Mouse (Mus musculus): ENCODE measurements around the gene Armc10. TPM values are rescaled to one million over a fixed set of nuclear protein-coding genes. Genes with fewer than 3 reads are reported as not detected.

Gene Armc10
- polyA plus RNA-seq, 1 experiment from 2014 or later, result 66.8 TPM

GRCm38 (mm10) chr5:21673742-21674141 is 28.1 kb downstream of the Armc10 start:
- H3K4me1 ChIP-seq (replicated peaks), result no peaks in the 10 kb centered on the region
- no peaks in the 10 kb centered on the region for H3K27me3 ChIP-seq (ENCODE audit: insufficient read depth, poor library complexity, severe bottlenecking)
- H3K36me3 ChIP-seq, result peaks cover 57% of the 10 kb centered on the region
- 0 out of 2 replicates have a peak, but pooled peaks cover 2% of the 10 kb centered on the region for H3K9me3 ChIP-seq
- no peak overlapping the region for H3K4me3 ChIP-seq
- no peak for DNase-seq (ENCODE audit: low spot score)
- 88% methylated on average over 9 of the region's 9 CpGs for WGBS
- no peak overlapping the region for H3K27ac ChIP-seq

GRCm38 (mm10) chr5:21675019-21675418 is 29.4 kb downstream of the Armc10 start:
- no peak for DNase-seq (ENCODE audit: low spot score)
- 0 out of 2 replicates have a peak, but pooled peaks cover 2% of the 10 kb centered on the region for H3K9me3 ChIP-seq
- H3K4me1 ChIP-seq (replicated peaks), result no peaks in the 10 kb centered on the region
- 91% methylated on average over 12 of the region's 12 CpGs for WGBS
- no peak overlapping the region for H3K4me3 ChIP-seq
- peaks cover 55% of the 10 kb centered on the region for H3K36me3 ChIP-seq
- no peak overlapping the region for H3K27ac ChIP-seq
- H3K27me3 ChIP-seq (ENCODE audit: insufficient read depth, poor library complexity, severe bottlenecking), result no peaks in the 10 kb centered on the region

GRCm38 (mm10) chr5:21675494-21675893 is 29.9 kb downstream of the Armc10 start:
- Histone ChIP-seq H3K9me3 (0 out of 2 replicates have a peak, but pooled peaks cover 2% of the 10 kb centered on the region), H3K4me1 (replicated peaks) (no peaks in the 10 kb centered on the region), H3K4me3 (no peak overlapping the region), H3K27ac (no peak overlapping the region), H3K27me3 (ENCODE audit: insufficient read depth, poor library complexity, severe bottlenecking) (no peaks in the 10 kb centered on the region), H3K36me3 (peaks cover 52% of the 10 kb centered on the region)
- WGBS, result 96% methylated on average over 23 of the region's 23 CpGs
- DNase-seq (ENCODE audit: low spot score), result no peak

GRCm38 (mm10) chr5:21677939-21678338 is 32.3 kb downstream of the Armc10 start:
- Histone ChIP-seq H3K27me3 (ENCODE audit: insufficient read depth, poor library complexity, severe bottlenecking) (no peaks in the 10 kb centered on the region), H3K36me3 (peaks cover 56% of the 10 kb centered on the region), H3K4me1 (replicated peaks) (no peaks in the 10 kb centered on the region), H3K4me3 (no peak overlapping the region), H3K9me3 (0 out of 2 replicates have a peak, but pooled peaks cover 2% of the 10 kb centered on the region), H3K27ac (no peak overlapping the region)
- 93% methylated on average over 6 of the region's 6 CpGs for WGBS
- no peak for DNase-seq (ENCODE audit: low spot score)

GRCm38 (mm10) chr5:21678363-21678762 is 32.8 kb downstream of the Armc10 start:
- WGBS, result 93% methylated on average over 9 of the region's 9 CpGs
- peaks cover 59% of the 10 kb centered on the region for H3K36me3 ChIP-seq
- no peak overlapping the region for H3K27ac ChIP-seq
- no peaks in the 10 kb centered on the region for H3K4me1 ChIP-seq (replicated peaks)
- H3K9me3 ChIP-seq, result 0 out of 2 replicates have a peak, but pooled peaks cover 2% of the 10 kb centered on the region
- H3K27me3 ChIP-seq (ENCODE audit: insufficient read depth, poor library complexity, severe bottlenecking), result no peaks in the 10 kb centered on the region
- H3K4me3 ChIP-seq, result no peak overlapping the region
- no peak for DNase-seq (ENCODE audit: low spot score)

GRCm38 (mm10) chr5:21680029-21680428 is 34.4 kb downstream of the Armc10 start:
- 79% methylated on average over 4 of the region's 4 CpGs for WGBS
- Histone ChIP-seq H3K27me3 (ENCODE audit: insufficient read depth, poor library complexity, severe bottlenecking) (no peaks in the 10 kb centered on the region), H3K27ac (no peak overlapping the region), H3K4me1 (replicated peaks) (no peaks in the 10 kb centered on the region), H3K4me3 (no peak overlapping the region), H3K36me3 (peaks cover 62% of the 10 kb centered on the region), H3K9me3 (0 out of 2 replicates have a peak, but pooled peaks cover 4% of the 10 kb centered on the region)
- DNase-seq (ENCODE audit: low spot score), result no peak

GRCm38 (mm10) chr5:21680940-21681339 is 35.3 kb downstream of the Armc10 start:
- Histone ChIP-seq H3K36me3 (peaks cover 52% of the 10 kb centered on the region), H3K27me3 (ENCODE audit: insufficient read depth, poor library complexity, severe bottlenecking) (no peaks in the 10 kb centered on the region), H3K9me3 (0 out of 2 replicates have a peak, but pooled peaks cover 5% of the 10 kb centered on the region)

GRCm38 (mm10) chr5:21683811-21684210 is 38.2 kb downstream of the Armc10 start:
- peaks cover 30% of the 10 kb centered on the region for H3K36me3 ChIP-seq
- 91% methylated on average over 9 of the region's 9 CpGs for WGBS
- no peaks in the 10 kb centered on the region for H3K27me3 ChIP-seq (ENCODE audit: insufficient read depth, poor library complexity, severe bottlenecking)
- H3K9me3 ChIP-seq, result 0 out of 2 replicates have a peak, but pooled peaks cover 3% of the 10 kb centered on the region
- no peak for DNase-seq (ENCODE audit: low spot score)
- no peaks in the 10 kb centered on the region for H3K4me1 ChIP-seq (replicated peaks)
- no peak overlapping the region for H3K4me3 ChIP-seq
- no peak overlapping the region for H3K27ac ChIP-seq

More at GRCm38 (mm10) chr5:21680940-21681339, 35.3 kb downstream of the Armc10 start:
- no peak for DNase-seq (ENCODE audit: low spot score)
- Histone ChIP-seq H3K4me1 (replicated peaks) (no peaks in the 10 kb centered on the region), H3K4me3 (no peak overlapping the region), H3K27ac (no peak overlapping the region)
- WGBS, result 91% methylated on average over 5 of the region's 5 CpGs

- no peaks in the 10 kb centered on the region for H3K4me1 ChIP-seq (replicated peaks)
- peaks cover 33% of the 10 kb centered on the region for H3K36me3 ChIP-seq
Observed at GRCm38 (mm10) chr5:21685001-21685400, 39.4 kb downstream of the Armc10 start.

GRCm38 (mm10) chr5:21687042-21687441 is 41.4 kb downstream of the Armc10 start:
- 78% methylated on average over 4 of the region's 4 CpGs for WGBS
- Histone ChIP-seq H3K27me3 (ENCODE audit: insufficient read depth, poor library complexity, severe bottlenecking) (no peaks in the 10 kb centered on the region), H3K4me1 (replicated peaks) (no peaks in the 10 kb centered on the region), H3K9me3 (0 out of 2 replicates have a peak, but pooled peaks cover 3% of the 10 kb centered on the region), H3K36me3 (peaks cover 28% of the 10 kb centered on the region), H3K4me3 (no peak overlapping the region), H3K27ac (no peak overlapping the region)
- DNase-seq (ENCODE audit: low spot score), result no peak

More at GRCm38 (mm10) chr5:21685001-21685400, 39.4 kb downstream of the Armc10 start:
- WGBS, result 74% methylated on average over 10 of the region's 10 CpGs
- Histone ChIP-seq H3K9me3 (0 out of 2 replicates have a peak, but pooled peaks cover 3% of the 10 kb centered on the region), H3K27me3 (ENCODE audit: insufficient read depth, poor library complexity, severe bottlenecking) (no peaks in the 10 kb centered on the region), H3K4me3 (no peak overlapping the region), H3K27ac (no peak overlapping the region)
- DNase-seq (ENCODE audit: low spot score), result no peak

GRCm38 (mm10) chr5:21692230-21692629 is 46.6 kb downstream of the Armc10 start:
- Histone ChIP-seq H3K4me3 (no peak overlapping the region), H3K4me1 (replicated peaks) (no peaks in the 10 kb centered on the region), H3K27me3 (ENCODE audit: insufficient read depth, poor library complexity, severe bottlenecking) (no peaks in the 10 kb centered on the region), H3K36me3 (peaks cover 11% of the 10 kb centered on the region; the same call in 1 of the 2 replicates), H3K9me3 (no peaks in the 10 kb centered on the region), H3K27ac (no peak overlapping the region)
- DNase-seq (ENCODE audit: low spot score), result no peak
- 91% methylated on average over 5 of the region's 5 CpGs for WGBS

- DNase-seq (ENCODE audit: low spot score), result no peak
- H3K4me1 ChIP-seq (replicated peaks), result no peaks in the 10 kb centered on the region
- H3K27ac ChIP-seq, result no peak overlapping the region
- WGBS, result 84% methylated on average over 3 of the region's 3 CpGs
- no peak overlapping the region for H3K4me3 ChIP-seq
- H3K9me3 ChIP-seq, result no peaks in the 10 kb centered on the region
- H3K36me3 ChIP-seq, result peaks cover 11% of the 10 kb centered on the region; the same call in 1 of the 2 replicates
- H3K27me3 ChIP-seq (ENCODE audit: insufficient read depth, poor library complexity, severe bottlenecking), result no peaks in the 10 kb centered on the region
Observed at GRCm38 (mm10) chr5:21693372-21693870, 47.8 kb downstream of the Armc10 start.

GRCm38 (mm10) chr5:21694854-21695490 is 49.4 kb downstream of the Armc10 start:
- DNase-seq (ENCODE audit: low spot score), result no peak
- Histone ChIP-seq H3K27me3 (ENCODE audit: insufficient read depth, poor library complexity, severe bottlenecking) (no peaks in the 10 kb centered on the region), H3K9me3 (no peaks in the 10 kb centered on the region), H3K27ac (no peak overlapping the region), H3K36me3 (no peaks in the 10 kb centered on the region), H3K4me3 (no peak overlapping the region), H3K4me1 (replicated peaks) (peaks cover 3% of the 10 kb centered on the region; the same call in 1 of the 2 replicates)
- 92% methylated on average over 3 of the region's 3 CpGs for WGBS

Measured in hindbrain, embryonic 10.5 days (tissue).